Mouse (Mus musculus): ENCODE measurements around the gene Alg9.
A peak's percentile ranks its signal among the peaks of the same experiment; 100 is the strongest.

The Alg9 gene

DNA sequence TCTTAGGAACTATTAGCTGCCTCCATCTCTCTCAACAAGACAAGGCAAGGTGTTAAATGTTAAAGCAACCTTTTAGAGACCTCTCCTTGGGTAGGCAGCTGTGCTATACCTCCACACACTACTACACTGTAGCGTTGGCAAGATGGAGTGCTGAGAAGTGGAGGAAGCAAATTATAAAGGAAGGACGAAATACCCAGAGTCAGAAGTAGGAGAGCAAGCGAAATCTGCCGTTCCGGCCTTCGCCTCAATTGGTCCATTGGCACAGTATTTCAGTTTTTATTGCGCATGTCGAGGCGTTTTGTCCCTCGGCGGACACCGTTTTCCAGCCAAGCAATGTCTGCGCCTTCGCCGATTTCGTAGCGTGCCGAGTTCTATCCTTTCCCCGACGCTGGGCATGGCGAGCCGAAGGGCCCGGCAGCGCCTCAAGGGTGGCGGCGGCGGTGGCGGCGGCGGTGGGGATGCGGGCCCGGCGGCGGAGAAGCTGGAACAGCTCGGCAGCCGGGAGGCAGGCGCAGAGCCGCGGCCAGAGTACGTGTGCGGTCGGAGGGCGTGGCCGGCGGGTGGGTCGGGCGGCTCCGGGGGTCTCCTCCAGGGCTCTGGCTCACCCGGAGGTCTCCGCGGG lies at the start of gene Alg9, which contains the start of gene 1110032A03Rik:
Alg9 (plus strand) TSS at position 29 of the 622 bp plus-strand sequence.
1110032A03Rik (minus strand) TSS at position 530 of the 622 bp plus-strand sequence.
- peak; percentile 93 for DNase-seq (ENCODE audit: low spot score)

DNA sequence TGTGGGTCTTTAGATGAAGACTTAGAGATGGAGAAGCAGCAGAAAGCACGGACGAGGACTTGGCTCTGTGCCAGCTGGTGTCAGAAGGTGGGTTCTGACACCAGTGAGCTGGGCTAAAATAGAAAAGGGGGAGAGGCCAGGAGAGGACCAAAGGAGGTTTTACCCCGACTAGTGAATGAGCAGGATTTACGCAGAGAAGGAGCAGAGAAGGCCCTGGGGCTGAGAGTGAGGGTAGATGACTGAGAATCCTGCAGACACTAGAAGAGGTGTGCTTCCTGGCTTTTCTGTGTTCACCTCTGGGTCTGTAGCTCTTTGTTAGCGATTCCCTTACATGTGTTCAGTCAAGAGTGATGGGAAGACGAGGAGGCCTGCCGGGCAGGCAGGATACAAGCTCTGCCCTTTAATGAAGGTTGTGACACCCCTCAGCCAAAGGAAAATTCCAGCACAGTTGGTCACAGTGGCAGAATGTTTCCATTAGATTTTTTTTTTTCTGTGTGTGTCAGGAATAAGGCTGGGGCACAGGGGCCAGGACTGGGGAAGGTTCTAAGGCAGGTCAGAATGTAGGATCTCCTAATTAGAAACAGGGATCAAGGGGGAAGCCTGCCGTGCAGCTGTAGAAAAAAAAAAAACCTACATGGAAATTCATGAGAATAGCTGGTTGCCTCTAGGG lies 48.8 kb upstream of the Alg9 start:
- DNase-seq (ENCODE audit: low spot score): peak; percentile 42

DNA sequence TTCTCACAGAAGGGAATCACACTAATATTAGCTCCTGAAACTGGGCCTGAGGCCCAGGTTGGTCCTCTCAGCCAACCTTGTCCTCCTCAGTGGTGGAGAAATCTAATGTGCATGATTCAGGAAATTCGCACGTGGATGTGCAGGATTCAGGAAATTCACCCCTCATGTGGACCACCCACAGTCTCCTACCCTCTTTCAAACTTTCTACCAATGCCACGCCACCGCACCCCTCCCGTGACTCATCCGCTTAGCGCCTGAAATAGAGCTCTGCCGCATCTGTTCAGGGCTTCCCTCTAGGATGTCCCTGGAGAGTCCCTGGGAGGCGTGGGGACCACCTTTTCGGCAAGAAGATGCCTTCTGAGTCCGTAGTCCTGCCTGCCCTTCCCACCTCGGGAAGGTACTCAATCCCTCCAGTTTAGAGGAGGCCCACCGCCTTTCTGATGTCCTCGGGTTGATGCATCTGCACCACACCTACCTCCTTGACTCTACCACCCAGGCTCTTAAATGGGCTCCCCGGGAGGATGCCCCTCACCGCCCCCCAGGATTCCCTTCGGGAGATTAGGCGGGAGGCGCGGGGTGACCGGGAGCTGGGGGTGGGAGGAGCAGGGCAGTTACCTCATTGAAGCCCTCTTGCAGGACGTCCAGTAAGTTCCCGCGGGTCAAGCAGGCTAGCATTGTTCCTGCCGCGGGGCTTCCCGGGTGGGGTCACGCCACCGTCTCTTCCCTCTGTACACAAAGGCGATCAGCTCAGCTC lies 47.5 kb upstream of the Alg9 start:
- DNase-seq (ENCODE audit: low spot score): peak; percentile 52

DNA sequence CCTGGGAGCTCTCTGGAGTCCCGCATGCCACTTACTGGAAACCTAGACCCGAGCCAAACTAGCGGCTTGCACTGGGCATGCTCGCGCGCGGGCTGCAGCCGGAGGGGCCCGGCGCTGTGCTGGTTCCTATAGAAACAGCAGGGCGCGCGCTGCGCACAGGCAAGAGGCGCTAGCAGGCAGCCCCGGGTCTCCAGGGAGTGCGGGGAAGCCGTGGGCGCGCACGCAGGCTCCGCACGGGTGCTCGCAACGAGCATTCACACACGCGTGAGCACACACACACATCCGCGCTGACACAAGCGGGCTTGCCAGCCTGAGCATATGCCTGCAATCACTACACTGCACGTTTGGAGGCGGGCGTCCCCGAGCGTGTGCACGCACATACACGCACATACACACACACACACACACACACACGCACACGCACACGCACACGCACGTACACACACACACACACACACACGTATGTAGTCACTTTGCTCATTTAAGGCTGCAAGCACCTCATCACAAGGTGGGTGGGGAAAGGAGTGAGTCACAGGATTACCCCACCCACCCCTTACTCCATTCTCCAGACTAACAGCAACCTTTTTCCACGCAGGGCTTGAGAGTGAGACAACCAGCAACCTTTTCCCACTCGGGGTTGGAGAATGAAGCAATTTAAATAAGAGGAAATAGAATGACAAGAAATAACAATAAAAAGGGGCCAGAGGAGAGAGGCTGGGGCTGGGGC lies 46.7 kb upstream of the Alg9 start:
- peak; percentile 89 for DNase-seq (ENCODE audit: low spot score)

DNA sequence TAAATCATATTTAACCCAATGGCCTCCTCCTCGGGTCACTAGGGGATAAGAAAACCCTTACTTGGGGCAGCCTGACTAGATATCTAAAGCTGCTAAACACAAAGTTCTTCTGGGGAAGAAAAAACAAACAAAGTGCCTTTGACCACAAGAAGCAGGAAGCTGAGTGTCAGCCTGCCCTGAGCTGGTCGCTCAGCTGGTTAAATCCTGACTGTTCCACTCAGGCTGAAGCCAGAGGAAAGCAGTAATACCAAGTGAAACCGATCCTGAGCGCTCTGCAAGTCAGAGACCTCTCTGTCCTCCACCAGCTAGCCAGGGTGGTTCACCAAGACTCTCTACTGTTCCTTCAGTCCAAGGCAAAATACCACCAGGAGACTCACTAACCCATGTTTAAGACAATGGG lies 45.2 kb upstream of the Alg9 start:
- no peak for DNase-seq (ENCODE audit: low spot score)

DNA sequence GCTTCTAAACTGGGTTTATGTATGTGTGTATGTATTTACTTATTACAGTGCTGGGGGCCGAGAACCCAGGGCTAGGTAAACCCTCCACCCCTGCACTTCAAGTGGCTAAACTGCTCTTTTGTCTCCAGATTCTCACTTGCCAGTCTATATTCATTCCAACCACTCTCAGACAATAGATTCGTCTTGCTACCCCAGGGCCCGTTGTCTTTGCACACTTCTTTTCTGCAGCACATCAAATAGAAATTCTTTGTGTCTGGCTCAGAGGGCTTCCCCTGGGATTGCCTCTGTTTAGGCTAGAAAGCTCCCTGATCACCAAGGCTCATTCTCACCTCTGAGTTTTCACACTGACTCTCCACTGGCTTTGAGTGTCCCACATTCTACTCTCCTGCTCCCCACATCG lies 42.3 kb upstream of the Alg9 start:
- peak; percentile 37 for DNase-seq (ENCODE audit: low spot score)

DNA sequence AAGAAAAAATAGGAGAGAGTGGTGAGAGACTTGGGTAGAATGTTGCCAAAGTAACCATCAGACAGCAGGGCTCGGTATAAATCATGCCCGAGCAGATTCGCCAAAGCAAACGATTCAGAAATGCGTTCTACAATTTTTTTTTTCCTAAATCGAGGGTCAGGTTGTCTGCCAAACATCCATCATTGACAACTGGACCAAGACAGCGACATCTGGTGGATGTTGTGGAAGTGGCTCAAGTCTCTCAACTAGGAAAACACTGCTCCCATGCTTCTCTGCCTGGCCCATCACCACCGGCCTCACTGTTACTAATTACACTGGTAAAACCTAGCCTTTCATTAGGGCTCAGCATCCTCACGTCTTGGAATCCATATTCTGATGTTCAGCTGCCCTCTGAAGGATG lies 39.8 kb upstream of the Alg9 start:
- peak; percentile 88 for DNase-seq (ENCODE audit: low spot score)

DNA sequence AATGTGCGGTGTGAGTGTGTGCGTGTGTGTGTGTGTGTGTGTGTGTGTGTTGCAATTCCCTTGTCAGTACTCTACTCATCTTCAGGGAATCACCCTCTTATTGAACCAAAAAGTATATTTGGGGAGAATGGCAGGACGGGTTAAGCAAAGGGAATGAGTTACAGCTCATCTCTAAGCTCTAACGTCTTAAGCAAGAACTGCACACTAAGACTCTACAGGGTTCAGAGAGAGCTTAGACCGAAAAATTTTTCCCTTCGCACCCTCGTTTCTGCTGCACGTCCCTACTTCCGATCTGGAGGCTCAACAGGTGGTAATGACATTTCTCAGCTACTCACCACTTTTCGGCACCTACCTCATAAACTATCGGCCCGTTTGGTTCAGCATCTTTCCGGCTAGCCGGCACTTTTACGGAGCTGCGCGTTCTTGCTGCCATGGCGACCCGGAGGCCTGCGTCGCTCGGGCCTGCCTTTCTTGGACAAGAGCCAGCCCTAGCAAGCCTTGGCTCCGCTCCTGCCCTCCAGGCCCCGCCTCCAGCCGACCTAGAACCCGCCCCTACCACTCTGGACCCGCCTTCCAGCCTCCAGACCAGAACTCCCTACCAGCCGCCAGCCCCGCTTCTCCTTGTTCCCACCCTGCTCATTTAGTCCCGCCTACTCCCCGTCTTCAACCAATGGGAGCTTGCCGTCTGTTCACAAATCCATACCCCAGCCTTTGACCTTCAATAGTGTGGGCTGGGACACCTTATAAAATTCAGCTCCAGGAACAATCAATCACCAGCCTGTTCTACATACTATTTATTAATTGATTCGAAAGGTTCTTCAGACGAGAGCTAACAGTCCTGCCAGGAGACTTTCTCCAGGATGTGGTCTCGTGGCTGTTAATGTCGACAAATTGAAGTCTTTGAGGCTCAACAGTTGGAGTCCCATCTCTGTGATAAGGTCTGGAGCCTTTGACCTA lies 35.6 kb upstream of the Alg9 start, which contains the start of gene Dixdc1:
Dixdc1 (minus strand) TSS at position 604 of the 957 bp plus-strand sequence.
- peak; percentile 95 for DNase-seq (ENCODE audit: low spot score)

DNA sequence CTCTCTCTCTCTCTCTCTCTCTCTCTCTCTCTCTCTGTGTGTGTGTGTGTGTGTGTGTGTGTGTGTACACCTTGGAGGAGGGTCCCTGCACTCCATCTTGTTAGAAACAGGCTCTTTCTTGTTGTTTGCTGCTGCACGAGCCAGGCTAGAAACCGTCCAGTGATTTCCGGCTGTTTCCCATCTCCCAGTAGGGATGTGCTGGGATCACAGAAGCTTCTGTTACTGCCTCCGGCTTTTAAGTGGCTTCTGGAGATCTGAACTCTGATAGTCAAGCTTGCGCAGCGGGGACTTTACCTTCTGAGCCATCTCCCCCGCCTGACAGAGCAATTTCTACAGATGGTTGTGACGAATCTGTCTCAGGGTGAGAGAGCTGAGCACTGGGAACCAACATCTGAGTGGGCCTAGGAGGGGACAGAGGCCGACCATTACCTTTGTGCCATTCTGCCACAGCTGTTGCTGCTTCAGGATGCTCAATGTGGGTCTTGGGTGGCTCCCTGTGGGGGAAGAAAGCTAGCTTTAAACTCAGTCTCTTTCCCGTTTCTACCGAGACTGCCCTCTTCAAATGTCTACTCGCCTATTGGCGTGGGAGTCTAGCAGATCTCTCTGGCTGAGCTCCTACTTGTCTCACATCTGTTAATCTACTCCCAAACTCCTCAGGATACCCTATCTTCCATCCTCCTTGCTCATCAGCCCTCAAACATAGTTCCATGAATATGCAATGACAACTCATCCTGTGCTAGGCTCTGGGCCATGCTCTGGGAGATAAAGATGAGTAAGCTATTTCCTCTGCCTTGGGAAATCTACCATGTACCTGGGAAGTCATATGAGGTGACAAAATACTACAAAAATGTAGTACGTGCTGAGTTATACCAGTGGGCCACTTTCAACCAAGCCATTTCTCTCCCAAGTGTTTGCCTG lies 33.7 kb upstream of the Alg9 start:
- no peak for DNase-seq (ENCODE audit: low spot score)

DNA sequence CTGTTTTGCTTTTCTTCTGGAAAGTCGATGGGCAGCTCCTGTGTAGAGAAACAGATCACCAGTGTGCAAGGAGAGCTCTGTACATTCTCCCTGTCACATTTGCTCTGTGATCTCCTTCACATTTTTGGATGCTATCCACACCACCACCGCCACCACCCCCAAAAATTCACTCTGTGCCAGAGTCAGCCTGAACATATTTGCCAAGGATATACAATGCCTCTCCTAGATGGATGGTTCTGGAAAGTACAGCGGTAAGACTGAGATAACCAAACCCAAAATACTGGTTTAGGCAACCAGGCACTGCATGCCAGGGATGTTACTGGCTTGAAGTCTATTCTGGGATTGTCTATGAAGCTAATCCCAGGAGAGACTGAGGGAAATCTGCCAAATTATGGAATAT lies 32.6 kb upstream of the Alg9 start:
- no peak for DNase-seq (ENCODE audit: low spot score)

DNA sequence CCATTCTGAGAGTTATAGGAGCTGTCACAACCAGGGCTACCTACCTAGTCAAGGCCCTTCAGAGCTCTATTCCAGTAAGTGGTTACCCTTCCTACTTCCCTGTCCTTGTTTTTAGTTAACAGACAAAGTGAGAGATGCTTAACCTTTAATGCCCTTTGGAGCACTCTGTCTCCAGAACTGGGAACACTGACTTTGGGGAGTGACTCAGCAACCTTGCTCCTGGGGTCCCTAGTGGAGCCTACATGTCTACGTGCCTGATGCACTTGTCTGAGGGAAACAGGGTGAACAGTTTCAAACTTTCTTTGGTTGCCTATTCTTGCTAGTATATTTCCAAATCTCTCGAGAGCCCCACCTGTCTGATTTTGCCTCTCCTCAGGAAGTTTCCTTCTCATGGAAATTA lies 32.1 kb upstream of the Alg9 start:
- DNase-seq (ENCODE audit: low spot score): no peak

DNA sequence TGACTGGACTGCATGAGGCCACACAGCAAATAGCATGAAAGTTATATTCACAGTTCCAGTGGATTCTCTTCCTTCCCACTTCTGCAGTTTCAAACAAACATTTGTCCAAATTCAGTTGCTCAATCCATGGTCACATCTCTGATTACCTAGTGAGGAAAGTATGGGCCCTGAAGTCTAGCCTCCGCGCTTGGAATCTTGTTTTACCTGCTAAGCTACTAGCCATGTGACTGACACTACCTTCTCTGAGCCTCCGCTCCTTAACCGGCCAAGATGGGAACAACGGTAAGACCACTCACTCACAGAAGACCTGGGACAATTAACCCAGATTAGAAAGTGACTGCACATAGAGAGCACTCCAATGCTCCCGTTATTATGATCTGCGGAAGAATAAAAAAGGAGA lies 29.0 kb upstream of the Alg9 start:
- DNase-seq (ENCODE audit: low spot score): peak; percentile 32

DNA sequence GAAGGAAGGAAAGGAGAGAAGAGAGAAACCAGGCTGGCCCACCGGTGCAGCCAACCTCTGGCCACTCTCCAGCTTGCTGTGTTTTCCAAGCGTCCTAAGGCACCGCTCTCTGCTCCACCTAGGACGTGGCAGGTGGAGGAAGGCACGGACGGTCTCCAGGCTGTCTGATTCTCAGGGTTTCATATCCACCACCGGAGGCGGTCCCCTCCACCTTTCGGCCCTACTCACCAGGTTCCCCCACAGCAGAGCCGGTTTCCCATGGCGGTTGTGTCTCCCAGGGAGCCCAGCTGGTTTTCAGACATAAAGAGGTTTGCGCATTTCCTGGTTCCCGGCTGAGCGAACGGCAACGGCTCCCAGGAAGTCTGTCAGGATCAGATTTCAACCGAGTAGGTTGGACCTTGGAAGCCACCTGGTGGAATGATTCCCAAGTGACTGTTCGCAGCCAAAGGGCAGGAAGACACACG lies 28.6 kb upstream of the Alg9 start, which contains the start of gene 2310030G06Rik:
2310030G06Rik (minus strand) TSS at position 323 of the 464 bp plus-strand sequence.
- DNase-seq (ENCODE audit: low spot score): peak; percentile 70

DNA sequence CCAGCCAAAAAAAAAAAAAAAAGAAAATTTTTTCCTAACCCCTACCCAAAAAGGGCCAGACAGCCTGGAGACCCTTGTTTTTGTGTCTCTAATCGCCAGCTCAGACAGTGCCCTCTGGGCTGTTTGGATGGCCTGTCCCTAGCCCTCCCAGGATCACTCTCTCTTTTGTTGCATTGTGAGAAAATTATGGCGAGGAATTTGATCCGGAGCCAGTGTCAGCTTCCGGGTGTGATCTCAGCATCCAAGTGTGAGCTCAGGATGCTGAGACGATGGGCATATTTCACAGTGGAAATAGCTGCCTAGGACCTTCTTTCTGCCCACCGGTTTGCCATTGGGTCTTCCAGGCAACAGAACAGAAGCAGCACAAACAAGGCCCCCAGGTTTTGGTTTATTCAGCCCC lies 24.1 kb upstream of the Alg9 start:
- DNase-seq (ENCODE audit: low spot score): no peak

DNA sequence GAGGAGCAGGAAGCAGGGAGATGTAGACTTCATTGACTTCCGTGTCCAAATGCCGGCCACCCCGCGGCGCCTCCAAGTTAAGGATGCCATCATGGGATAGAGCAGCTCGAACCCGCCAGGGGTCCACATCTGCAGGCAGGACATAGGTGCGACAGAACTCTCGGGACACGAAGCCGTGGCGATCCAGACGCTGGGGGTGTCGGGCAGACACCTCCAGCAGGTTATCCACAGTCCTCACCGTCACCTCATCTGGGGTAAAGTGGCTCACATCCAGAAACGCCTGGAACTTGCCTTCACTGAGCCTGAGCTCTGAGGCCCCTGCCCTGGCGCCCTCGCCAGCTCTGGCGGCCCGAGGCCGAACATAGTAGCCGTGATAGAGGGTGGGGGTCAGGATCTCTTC lies 23.5 kb upstream of the Alg9 start, which contains the start of gene Cryab:
Cryab (plus strand) TSS at position 3 of the 400 bp plus-strand sequence.
- no peak for DNase-seq (ENCODE audit: low spot score)

DNA sequence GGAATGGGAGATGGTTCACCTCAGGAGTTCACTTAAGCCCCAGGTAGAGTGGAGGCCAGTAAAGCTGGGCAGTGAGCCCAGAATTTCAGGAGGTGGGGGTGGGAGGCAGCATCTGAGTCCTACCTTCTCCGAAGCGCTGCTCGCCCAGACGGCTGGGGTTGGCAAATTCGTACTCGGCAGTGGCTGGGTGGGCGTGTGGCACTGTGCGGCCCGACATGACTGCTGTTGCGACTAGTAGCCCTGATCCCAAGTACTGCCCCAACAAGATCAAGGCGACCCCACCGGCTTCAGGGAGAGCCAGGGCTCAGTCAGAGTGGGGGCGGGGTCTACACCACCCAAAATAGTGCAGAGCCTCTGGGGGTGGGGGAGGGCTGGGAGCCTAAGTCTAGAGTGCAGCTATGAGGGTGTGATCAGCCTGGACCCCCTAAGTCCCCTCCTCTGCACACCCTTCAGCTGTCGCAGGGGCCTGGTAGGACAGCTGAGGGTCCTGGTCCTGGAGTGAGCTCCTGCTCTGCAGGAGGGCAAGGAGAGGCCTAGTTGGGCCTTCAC lies 22.7 kb upstream of the Alg9 start, which contains the start of gene Hspb2:
Hspb2 (minus strand) TSS at position 301 of the 549 bp plus-strand sequence.
- DNase-seq (ENCODE audit: low spot score): no peak

DNA sequence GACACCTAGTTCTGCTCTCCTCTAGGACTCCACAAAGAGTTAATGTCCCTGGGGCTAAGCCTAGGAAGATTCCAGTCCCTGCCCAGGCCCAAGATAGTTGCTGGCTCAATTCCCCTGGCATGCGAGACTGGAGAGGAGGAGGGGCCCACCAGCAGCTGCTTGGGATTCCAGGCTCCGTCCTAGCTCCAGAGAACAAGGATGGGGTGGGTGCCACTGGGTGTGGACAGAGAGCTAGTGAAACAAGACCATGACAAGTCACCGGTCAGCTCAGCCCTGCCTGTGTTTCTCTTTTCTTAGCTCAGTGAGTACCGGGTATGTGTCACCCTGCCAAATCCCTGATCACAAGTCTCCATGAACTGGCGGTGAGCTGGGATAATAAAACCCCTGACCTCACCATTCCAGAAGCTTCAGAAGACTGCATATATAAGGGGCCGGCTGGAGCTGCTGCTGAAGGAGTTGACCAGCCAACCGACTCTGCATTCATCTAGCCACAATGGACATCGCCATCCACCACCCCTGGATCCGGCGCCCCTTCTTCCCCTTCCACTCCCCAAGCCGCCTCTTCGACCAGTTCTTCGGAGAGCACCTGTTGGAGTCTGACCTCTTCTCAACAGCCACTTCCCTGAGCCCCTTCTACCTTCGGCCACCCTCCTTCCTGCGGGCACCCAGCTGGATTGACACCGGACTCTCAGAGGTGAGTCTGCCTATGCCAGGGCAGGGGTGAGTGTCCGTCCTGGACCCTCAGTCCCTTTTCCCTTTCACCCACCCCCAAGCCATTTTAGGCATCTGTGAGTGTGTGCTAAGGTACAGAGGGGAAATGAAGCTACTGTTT lies 21.8 kb upstream of the Alg9 start:
- no peak for DNase-seq (ENCODE audit: low spot score)

DNA sequence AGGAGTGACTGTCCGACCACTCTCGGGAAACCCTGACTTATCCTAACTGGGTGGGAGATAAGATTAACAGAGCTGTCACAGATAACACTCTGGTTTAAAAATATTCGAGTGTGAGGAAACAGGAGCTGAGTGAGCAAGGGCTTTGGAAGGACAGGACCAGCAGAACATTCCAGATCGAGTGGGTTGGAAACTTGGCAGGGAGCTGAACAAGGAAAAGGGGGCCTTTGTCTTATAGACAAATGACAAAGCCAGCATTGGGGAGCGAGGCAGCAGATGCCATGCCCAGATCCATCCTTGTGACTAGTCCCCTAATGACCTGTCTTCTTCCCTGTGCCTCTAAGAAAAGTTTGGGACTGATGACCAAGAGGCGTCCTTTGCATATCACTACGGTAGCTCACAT lies 20.9 kb upstream of the Alg9 start:
- DNase-seq (ENCODE audit: low spot score): no peak

Data from embryo, embryonic 10 days (tissue).